Mouse (Mus musculus) heart, postnatal 0 days (tissue): ENCODE measurements around the gene Chadl.

Experiments used
- CTCF ChIP-seq: IDR thresholded peaks from 2 replicates; pipeline ENCODE4 v1.5.1; 2016; ENCODE audit warnings: antibody characterized with exemption, control low read depth, low read depth
- EP300 ChIP-seq: IDR thresholded peaks from 2 replicates; pipeline ENCODE4 v1.6.1; 2016; ENCODE audit warnings: antibody characterized with exemption, low read depth

DNA sequence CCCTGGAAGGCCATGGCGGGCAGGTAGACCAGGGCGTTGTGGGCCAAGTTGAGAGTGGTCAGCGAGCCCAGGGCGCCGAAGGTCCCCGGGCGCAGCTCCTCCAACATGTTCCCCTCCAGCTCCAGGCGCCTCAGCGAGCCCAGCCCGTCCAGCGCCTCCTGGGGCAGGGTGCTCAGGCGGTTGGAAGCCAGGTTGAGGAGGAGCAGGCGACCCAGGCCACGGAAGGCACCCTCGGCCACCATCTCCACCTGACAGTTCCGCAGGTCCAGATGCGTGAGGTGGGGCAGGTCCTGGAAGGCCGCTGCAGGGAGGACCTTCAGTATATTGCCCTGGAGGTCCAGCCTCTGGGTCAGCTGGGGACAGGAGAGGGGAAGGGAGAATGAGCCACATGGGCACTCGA, 2.2 kb downstream of the Chadl start:
- TF ChIP-seq CTCF (no peak), EP300 (no peak)
